Mouse (Mus musculus) forelimb bud, embryonic 11.5 days (tissue): Measurements from ENCODE around the gene Micall2.
"Not testable (repeated sequence)": the region's sequence is repeated elsewhere in the genome, so short reads cannot be mapped to it uniquely, and the experiment has no call there.

Experiments used
- DNase-seq: peaks from one replicate; pipeline ENCODE4 v3.0.0-alpha.2; 2012; ENCODE audit warnings: low read depth, low spot score

Gene Micall2

GRCm38 (mm10) chr5:139735677-139736503 is at the start of gene Micall2:
Micall2 (minus strand) TSS chr5:139736336.
- peak; percentile 94 for DNase-seq

- no peak for DNase-seq
Measured at GRCm38 (mm10) chr5:139781406-139781805, 45.3 kb upstream of the Micall2 start.

GRCm38 (mm10) chr5:139776966-139777365 is 40.8 kb upstream of the Micall2 start:
- no peak for DNase-seq

GRCm38 (mm10) chr5:139775216-139775926 is 39.2 kb upstream of the Micall2 start, which contains the start of gene Ints1:
Ints1 (minus strand) TSS chr5:139775674.
- peak; percentile 97 for DNase-seq

GRCm38 (mm10) chr5:139768216-139768615 is 32.1 kb upstream of the Micall2 start:
- DNase-seq, result no peak

GRCm38 (mm10) chr5:139764296-139764695 is 28.2 kb upstream of the Micall2 start:
- DNase-seq, result peak; percentile 16

- no peak for DNase-seq
Measured at GRCm38 (mm10) chr5:139758096-139758495, 22.0 kb upstream of the Micall2 start.

GRCm38 (mm10) chr5:139756586-139756985 is 20.4 kb upstream of the Micall2 start:
- DNase-seq, result no peak

GRCm38 (mm10) chr5:139756135-139756534 is 20.0 kb upstream of the Micall2 start:
- no peak for DNase-seq

- peak; percentile 49 for DNase-seq
Measured at GRCm38 (mm10) chr5:139754753-139755152, 18.6 kb upstream of the Micall2 start.

GRCm38 (mm10) chr5:139750535-139750934 is 14.4 kb upstream of the Micall2 start:
- peak; percentile 74 for DNase-seq

- no peak for DNase-seq
Measured at GRCm38 (mm10) chr5:139749413-139750125, 13.4 kb upstream of the Micall2 start.

GRCm38 (mm10) chr5:139745771-139746170 is 9.6 kb upstream of the Micall2 start:
- peak; percentile 68 for DNase-seq

- not testable (repeated sequence) for DNase-seq
Measured at GRCm38 (mm10) chr5:139742640-139743039, 6.5 kb upstream of the Micall2 start.

- DNase-seq, result no peak
Measured at GRCm38 (mm10) chr5:139738592-139739315, 2.6 kb upstream of the Micall2 start.

- no peak for DNase-seq
Measured at GRCm38 (mm10) chr5:139737841-139738591, 1.9 kb upstream of the Micall2 start.

- no peak for DNase-seq
Measured at GRCm38 (mm10) chr5:139736504-139736940, 386 bp upstream of the Micall2 start.

GRCm38 (mm10) chr5:139734746-139735145 is 1.4 kb downstream of the Micall2 start:
- DNase-seq, result no peak

GRCm38 (mm10) chr5:139734016-139734415 is 2.1 kb downstream of the Micall2 start:
- DNase-seq, result no peak

GRCm38 (mm10) chr5:139732634-139733107 is 3.5 kb downstream of the Micall2 start:
- no peak for DNase-seq
